In genomic region chr6:118015971-118016370, GRCm38 (mm10) we compare ENCODE assay signal across 12 mouse cellular contexts. TPM values are rescaled to one million over a fixed set of nuclear protein-coding genes. Genes with fewer than 3 reads are reported as not detected.
DNase-seq lines count a peak whose midpoint lies in the region; ATAC-seq lines count a peak whose summit lies in the region.
"Had no signal": no experiment of that assay in that cellular context is flagged by ENCODE, and none has a peak within 500 bp of the region (broad histone marks: within the 10 kb centered on the region; RNA-seq: fewer than 3 reads in every experiment).

No protein-coding gene starts in this region.

- peaks cover 25% of the 10 kb centered on the region for H3K4me1 ChIP-seq in hindbrain, embryonic 12.5 days
- H3K4me1 ChIP-seq in midbrain, embryonic 10.5 days, result peaks cover 32% of the 10 kb centered on the region
- peaks cover 3% of the 10 kb centered on the region; the same call in 1 of the 2 replicates for H3K4me1 ChIP-seq in heart, embryonic 11.5 days (ENCODE audit: control insufficient read depth, insufficient read depth, low read length)

- no peaks in the 10 kb centered on the region for H3K36me3 ChIP-seq in hindbrain, embryonic 12.5 days
- H3K36me3 ChIP-seq in midbrain, embryonic 10.5 days, result no peaks in the 10 kb centered on the region
- no peaks in the 10 kb centered on the region for H3K36me3 ChIP-seq in heart, embryonic 11.5 days (ENCODE audit: control insufficient read depth, insufficient read depth, low read length)
- H3K36me3 ChIP-seq: embryonic facial prominence, embryonic 15.5 days; heart, embryonic 15.5 days; kidney, embryonic 15.5 days had no signal

- H3K9ac ChIP-seq in hindbrain, embryonic 12.5 days, result no peak overlapping the region
- H3K9ac ChIP-seq in heart, embryonic 11.5 days (ENCODE audit: low read depth, low read length), result no peak overlapping the region
- H3K9ac ChIP-seq: embryonic facial prominence, embryonic 15.5 days; heart, embryonic 15.5 days; kidney, embryonic 15.5 days had no signal

- H3K4me3 ChIP-seq in hindbrain, embryonic 12.5 days, result no peak overlapping the region
- H3K4me3 ChIP-seq in midbrain, embryonic 10.5 days, result no peak overlapping the region
- no peak overlapping the region for H3K4me3 ChIP-seq in heart, embryonic 11.5 days (ENCODE audit: low read depth, low read length)
- H3K4me3 ChIP-seq: embryonic facial prominence, embryonic 15.5 days; heart, embryonic 15.5 days; kidney, embryonic 15.5 days had no signal

- peak; percentile 67 to 83 for DNase-seq in layer of hippocampus, adult 18-20 months (ENCODE audit: low spot score in 2 of 2)
- no peak for DNase-seq in layer of hippocampus, adult 9-10 months (ENCODE audit: low spot score)
- peak; percentile 31 for DNase-seq in midbrain, embryonic 10.5 days (ENCODE audit: low spot score)
- DNase-seq in right cerebral cortex, postnatal 25 days, result peak; percentile 60
- no peak for DNase-seq in thymus, postnatal 4 days
- DNase-seq in natural killer cell, adult 2 months (ENCODE audit: low spot score in 2 of 2), result no peak

- peak; percentile 39 for ATAC-seq in hindbrain, embryonic 12.5 days (ENCODE audit: low FRiP score)
- no peak for ATAC-seq in heart, embryonic 11.5 days (replicated peaks; ENCODE audit: insufficient number of reproducible peaks, low FRiP score, low TSS enrichment)

- WGBS in hindbrain, embryonic 12.5 days, result 49% methylated on average over 3 of the region's 3 CpGs
- 60% methylated on average over 3 of the region's 3 CpGs for WGBS in midbrain, embryonic 10.5 days
- WGBS in heart, embryonic 11.5 days (ENCODE audit: insufficient replicate concordance), result 77% methylated on average over 3 of the region's 3 CpGs

- H3K27me3 ChIP-seq in hindbrain, embryonic 12.5 days, result peaks cover 41% of the 10 kb centered on the region
- peaks cover 59% of the 10 kb centered on the region for H3K27me3 ChIP-seq in midbrain, embryonic 10.5 days (ENCODE audit: low read depth, poor library complexity, severe bottlenecking)
- H3K27me3 ChIP-seq in heart, embryonic 11.5 days (ENCODE audit: control insufficient read depth, insufficient read depth, low read length), result peaks cover 40% of the 10 kb centered on the region

- H3K4me2 ChIP-seq in hindbrain, embryonic 12.5 days (replicated peaks), result no peak overlapping the region
- H3K4me2 ChIP-seq in heart, embryonic 11.5 days, result no peak overlapping the region
- H3K4me2 ChIP-seq: embryonic facial prominence, embryonic 15.5 days; heart, embryonic 15.5 days; kidney, embryonic 15.5 days; liver, embryonic 11.5 days had no signal

- H3K9me3 ChIP-seq in hindbrain, embryonic 12.5 days (replicated peaks), result no peaks in the 10 kb centered on the region
- H3K9me3 ChIP-seq in midbrain, embryonic 10.5 days (replicated peaks), result no peaks in the 10 kb centered on the region
- H3K9me3 ChIP-seq in heart, embryonic 11.5 days (replicated peaks; ENCODE audit: control insufficient read depth, low read length), result no peaks in the 10 kb centered on the region
- H3K9me3 ChIP-seq: embryonic facial prominence, embryonic 15.5 days; heart, embryonic 15.5 days; kidney, embryonic 15.5 days had no signal

- H3K27ac ChIP-seq in hindbrain, embryonic 12.5 days, result no peak overlapping the region
- H3K27ac ChIP-seq in midbrain, embryonic 10.5 days (replicated peaks), result peak overlapping the region; percentile 9; the same call in 1 of the 2 replicates
- H3K27ac ChIP-seq in heart, embryonic 11.5 days (ENCODE audit: low read depth, low read length), result no peak overlapping the region
- H3K27ac ChIP-seq: embryonic facial prominence, embryonic 15.5 days; heart, embryonic 15.5 days; kidney, embryonic 15.5 days had no signal

RNA-seq across cellular contexts. Expression of gene Rasgef1a, which starts 4.7 kb away (rescaled TPM):
- 100 to 1,000 TPM; 235 to 240 TPM for total RNA-seq in layer of hippocampus, adult 18-20 months (2021)
- polyA plus RNA-seq in hindbrain, embryonic 12.5 days (2016; fragmentation: Nextera tagmentation; extraction: Ambion mirVana), result 0.21 and 0.38 TPM in 2 replicates
- polyA plus RNA-seq in midbrain, embryonic 10.5 days (2016; fragmentation: Nextera tagmentation; extraction: Ambion mirVana), result 0.09 and 0.15 TPM in 2 replicates
- 0.30 and 0.49 TPM in 2 replicates for polyA plus RNA-seq in heart, embryonic 11.5 days (2014; fragmentation: Nextera tagmentation; extraction: Ambion mirVana)

Comparison
In these comparisons a context has a peak if more than half of its experiments do, and no peak if none do; other contexts are left out.
1. DNase-seq: peak in layer of hippocampus, adult 18-20 months (2 of 2), midbrain, embryonic 10.5 days (single experiment) and right cerebral cortex, postnatal 25 days (single experiment); none in layer of hippocampus, adult 9-10 months (single experiment), thymus, postnatal 4 days (single experiment) and natural killer cell, adult 2 months (0 of 2).